Mouse (Mus musculus) large intestine, adult 2 months (tissue): ENCODE measurements around the gene Nxpe5. TPM values are rescaled to one million over a fixed set of nuclear protein-coding genes. Genes with fewer than 3 reads are reported as not detected.

Source experiments
- DNase-seq: peaks from one replicate; pipeline ENCODE4 v3.0.0-alpha.2; 2012; ENCODE audit warnings: low read depth, low spot score
- WGBS: fragments of 180-500 bp; shearing (Covaris S2); methylation state at CpG from one replicate; pipeline ENCODE4 v1.1.7; 2018; 5-methylcytosine and 5-hydroxymethylcytosine counted together
- polyA plus RNA-seq: library from polyadenylated mRNA; depleted of rRNA; stranded (reverse); fragments of >200 nt; gene quantifications from 2 replicates; pipeline ENCODE4 v1.2.3, GENCODE M21; 2012

The Nxpe5 gene
- polyA plus RNA-seq, 1 experiment, result 1.1 TPM

- DNase-seq, result no peak
These were observed 8.5 kb downstream of the Nxpe5 start for GRCm38 (mm10) chr5:138234224-138234623.

DNA sequence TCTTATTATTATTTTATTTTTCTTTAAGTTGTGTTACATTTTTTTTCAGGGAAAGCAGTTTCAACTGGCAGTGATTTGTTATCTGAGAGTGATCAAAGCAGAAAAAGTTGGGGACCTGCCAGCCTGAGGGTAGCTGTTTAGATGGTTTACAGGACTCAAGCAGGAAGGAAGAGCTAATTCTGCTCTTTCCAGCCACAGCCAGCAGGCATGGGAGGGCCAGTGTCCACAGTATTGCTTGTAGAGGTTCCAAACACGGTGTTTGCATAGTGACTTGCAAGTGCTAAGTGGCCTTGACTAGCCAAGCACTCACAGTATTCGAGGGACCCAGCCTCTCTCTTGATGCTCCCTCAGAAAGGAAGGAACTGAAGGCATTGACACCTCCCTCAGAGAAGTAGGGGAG lies 15.8 kb downstream of the Nxpe5 start:
- 10% methylated on average over 2 of the region's 2 CpGs for WGBS
- DNase-seq, result no peak

DNA sequence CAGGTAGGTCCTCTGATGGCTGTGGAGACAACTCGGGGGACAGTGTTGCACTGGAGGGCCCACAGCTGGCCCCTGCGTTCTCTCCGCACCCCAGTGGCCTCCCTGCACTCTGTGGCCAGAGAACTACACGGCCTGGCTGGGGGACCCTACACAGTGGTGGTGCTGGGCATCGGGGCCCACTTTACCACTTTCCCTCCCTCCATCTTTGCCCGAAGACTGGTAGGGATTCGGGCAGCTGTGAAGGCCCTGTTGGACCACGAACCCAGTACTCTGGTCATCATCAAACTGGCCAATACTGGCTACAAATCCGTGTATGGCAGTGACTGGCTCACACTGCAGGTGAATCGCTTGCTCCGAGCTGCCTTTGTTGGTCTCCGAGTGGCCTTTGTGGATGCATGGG lies 25.4 kb downstream of the Nxpe5 start:
- DNase-seq, result no peak
- WGBS, result 87% methylated on average over 12 of the region's 12 CpGs

DNA sequence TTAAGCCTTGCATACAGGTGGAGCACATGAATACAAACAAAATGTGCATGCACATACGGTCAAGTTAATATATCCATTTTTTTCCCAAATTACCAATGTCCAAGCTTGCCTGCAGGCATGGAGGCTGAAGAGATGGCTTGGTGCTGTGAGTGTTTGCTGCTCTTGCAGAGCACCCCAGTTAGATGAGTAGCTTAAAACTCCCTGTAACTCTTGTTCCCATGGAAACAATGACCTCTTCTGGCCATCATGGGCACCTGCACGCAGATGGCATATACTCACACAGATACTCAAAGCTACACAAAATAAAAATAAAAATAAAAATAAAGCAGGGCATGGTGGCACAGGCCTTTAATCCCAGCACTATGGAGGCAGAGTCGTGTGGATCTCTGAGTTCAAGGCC lies 27.4 kb downstream of the Nxpe5 start:
- 92% methylated on average over 3 of the region's 3 CpGs for WGBS
- DNase-seq, result no peak

GRCm38 (mm10) chr5:138255353-138256093 lies 29.8 kb downstream of the Nxpe5 start, which contains the start of gene Lamtor4:
TSS of gene Lamtor4 (plus strand) at chr5:138255482.
- peak; percentile 94 for DNase-seq
- under 1% methylated on average over 38 of the region's 38 CpGs for WGBS

DNA sequence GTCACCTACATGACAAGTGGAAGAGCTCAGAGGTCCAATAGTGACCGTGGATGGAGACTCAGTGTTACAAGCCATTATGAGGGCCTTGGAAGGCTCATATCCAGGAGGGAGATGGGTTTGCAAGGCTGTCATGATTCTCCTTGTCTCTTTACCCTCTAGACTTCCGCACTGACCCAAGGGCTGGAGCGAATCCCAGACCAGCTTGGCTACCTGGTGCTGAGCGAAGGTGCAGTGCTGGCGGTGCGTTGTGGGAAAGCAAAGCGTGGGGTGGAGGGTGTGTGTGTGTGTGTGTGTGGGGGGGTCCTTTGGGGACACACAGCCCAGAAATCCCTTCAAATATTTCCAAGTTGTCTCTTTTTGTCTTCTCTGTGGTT lies 30.4 kb downstream of the Nxpe5 start:
- DNase-seq, result no peak
- WGBS, result 5% methylated on average over 7 of the region's 7 CpGs

GRCm38 (mm10) chr5:138256966-138257584 lies 31.4 kb downstream of the Nxpe5 start:
- WGBS, result 80% methylated on average over 10 of the region's 10 CpGs

DNA sequence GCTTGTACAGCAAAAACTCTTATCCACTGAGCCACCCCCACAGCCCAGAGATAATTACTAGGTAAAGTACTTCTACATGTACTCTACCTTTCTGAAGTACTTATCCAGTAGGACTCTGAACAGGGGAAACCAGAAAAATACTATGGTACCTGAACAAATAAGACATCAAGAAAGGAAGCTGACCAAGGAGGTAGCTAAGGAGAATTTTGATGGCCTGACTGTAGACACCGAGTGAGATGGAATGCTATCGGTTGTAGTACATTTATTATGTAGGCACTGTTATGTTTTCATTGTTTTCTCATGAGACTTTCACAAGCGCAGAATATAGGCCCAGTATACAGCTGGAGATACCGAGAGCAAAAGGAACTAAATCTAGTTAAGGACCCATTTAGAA lies 31.9 kb downstream of the Nxpe5 start:
- WGBS, result 88% methylated on average over 4 of the region's 4 CpGs
- no peak for DNase-seq

More at GRCm38 (mm10) chr5:138256966-138257584, 31.4 kb downstream of the Nxpe5 start:
- no peak for DNase-seq

GRCm38 (mm10) chr5:138258078-138258477 lies 32.4 kb downstream of the Nxpe5 start:
- DNase-seq, result no peak
- WGBS, result 66% methylated on average over 3 of the region's 3 CpGs

GRCm38 (mm10) chr5:138258542-138258941 lies 32.8 kb downstream of the Nxpe5 start:
- 85% methylated on average over 6 of the region's 6 CpGs for WGBS
- no peak for DNase-seq

DNA sequence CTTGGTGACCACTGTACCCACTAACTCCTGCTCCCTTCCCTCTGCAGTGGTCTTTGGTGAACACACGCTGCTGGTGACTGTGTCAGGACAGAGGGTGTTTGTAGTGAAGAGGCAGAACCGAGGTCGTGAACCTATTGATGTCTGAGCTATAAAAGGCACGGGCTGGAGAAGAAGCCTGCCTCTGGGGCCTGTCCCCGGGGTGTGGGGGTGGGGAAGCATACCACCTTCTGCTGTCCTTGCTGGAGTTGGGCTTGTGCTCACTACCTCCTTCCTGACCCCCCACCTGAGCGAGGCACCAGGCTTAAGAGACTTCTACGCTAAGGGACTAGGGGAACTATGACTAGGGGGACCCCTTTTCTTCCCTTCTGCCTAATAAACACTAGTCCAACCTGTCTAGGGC lies 33.3 kb downstream of the Nxpe5 start:
- DNase-seq, result no peak
- 60% methylated on average over 7 of the region's 7 CpGs for WGBS

GRCm38 (mm10) chr5:138260051-138260450 lies 34.4 kb downstream of the Nxpe5 start:
- no peak for DNase-seq
- 87% methylated on average over 10 of the region's 10 CpGs for WGBS

- DNase-seq, result no peak
- 80% methylated on average over 11 of the region's 11 CpGs for WGBS
These were observed 35.1 kb downstream of the Nxpe5 start for GRCm38 (mm10) chr5:138260834-138261233.

DNA sequence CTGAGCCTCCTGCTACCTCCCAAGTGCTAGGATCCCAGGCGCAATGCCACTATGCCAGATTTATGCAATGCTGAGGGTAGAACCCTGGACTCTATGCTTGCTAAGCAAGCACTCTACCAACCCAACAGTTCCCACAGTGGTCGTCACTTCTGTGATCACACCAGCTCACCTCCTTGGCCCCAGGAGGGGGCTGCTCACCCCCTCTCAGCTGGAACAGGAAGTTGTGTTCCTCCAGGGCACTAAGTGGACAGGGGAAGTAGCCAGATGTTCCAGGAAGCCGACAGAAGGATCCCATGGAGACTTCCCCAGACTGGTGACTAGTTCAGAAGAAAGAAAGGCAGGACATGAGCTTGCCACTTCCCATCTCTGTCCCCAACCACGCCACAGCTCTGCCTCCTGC lies 36.3 kb downstream of the Nxpe5 start:
- 68% methylated on average over 4 of the region's 4 CpGs for WGBS
- DNase-seq, result no peak

GRCm38 (mm10) chr5:138262582-138263240 lies 37.0 kb downstream of the Nxpe5 start:
- no peak for DNase-seq
- WGBS, result 61% methylated on average over 18 of the region's 18 CpGs

GRCm38 (mm10) chr5:138263260-138264206 lies 37.8 kb downstream of the Nxpe5 start, which contains the start of gene BC037034:
TSS of gene BC037034 (minus strand) at chr5:138264033.
- DNase-seq, result peak; percentile 87
- under 1% methylated on average over 71 of the region's 71 CpGs for WGBS

- 6% methylated on average over 6 of the region's 6 CpGs for WGBS
- DNase-seq, result no peak
These were observed 38.5 kb downstream of the Nxpe5 start for GRCm38 (mm10) chr5:138264207-138264578.

DNA sequence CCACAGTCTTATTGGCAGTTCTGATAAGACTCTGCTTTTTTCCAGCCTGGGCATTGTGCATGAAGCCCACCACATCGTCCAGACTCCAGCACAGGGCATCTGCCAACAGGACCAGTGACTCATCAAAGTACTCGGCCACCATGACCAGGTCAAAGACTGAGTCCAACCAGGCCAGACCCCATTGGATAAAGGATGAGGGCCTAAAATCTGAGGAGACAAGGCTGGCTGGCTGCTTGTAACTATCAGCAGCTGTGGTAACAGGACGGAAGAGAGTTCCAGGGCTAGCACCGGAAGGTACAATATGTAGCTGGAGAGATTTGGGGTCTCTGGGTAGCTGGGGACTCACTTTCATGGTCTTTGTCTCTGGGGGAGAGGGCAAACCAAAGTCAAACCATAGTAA lies 40.0 kb downstream of the Nxpe5 start:
- no peak for DNase-seq
- WGBS, result 96% methylated on average over 4 of the region's 4 CpGs

GRCm38 (mm10) chr5:138267114-138267513 lies 41.4 kb downstream of the Nxpe5 start:
- DNase-seq, result no peak
- 89% methylated on average over 3 of the region's 3 CpGs for WGBS

DNA sequence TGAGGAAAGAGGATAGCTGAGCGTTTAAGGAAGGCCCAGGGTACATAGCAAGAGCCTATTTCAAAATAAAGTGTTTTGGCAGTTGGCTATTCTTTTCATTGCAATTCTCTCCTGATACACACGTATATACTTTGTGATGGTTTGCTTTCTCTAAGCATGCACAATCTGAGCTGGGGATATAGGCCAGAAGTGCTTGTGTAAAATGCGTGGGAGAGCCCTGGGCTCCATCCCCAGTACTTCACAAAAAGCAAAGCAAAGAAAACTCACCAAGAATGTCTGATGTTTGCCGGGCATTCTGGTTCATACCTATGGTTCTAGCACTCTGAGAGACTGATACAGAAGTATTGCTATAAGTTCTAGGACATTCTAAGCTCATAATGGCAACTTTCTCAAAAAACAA lies 43.3 kb downstream of the Nxpe5 start:
- no peak for DNase-seq
- 77% methylated on average over 4 of the region's 4 CpGs for WGBS
